Mouse (Mus musculus): Measurements from ENCODE around the gene Creg2. TPM values are rescaled to one million over a fixed set of nuclear protein-coding genes. Genes with fewer than 3 reads are reported as not detected.
"Not testable (repeated sequence)": the region's sequence is repeated elsewhere in the genome, so short reads cannot be mapped to it uniquely, and the experiment has no call there.

The Creg2 gene
- under 1 TPM in 1 of 3 experiments, not detected in 2; 0.09 TPM for polyA plus RNA-seq (2017; shearing (Covaris generic))

DNA sequence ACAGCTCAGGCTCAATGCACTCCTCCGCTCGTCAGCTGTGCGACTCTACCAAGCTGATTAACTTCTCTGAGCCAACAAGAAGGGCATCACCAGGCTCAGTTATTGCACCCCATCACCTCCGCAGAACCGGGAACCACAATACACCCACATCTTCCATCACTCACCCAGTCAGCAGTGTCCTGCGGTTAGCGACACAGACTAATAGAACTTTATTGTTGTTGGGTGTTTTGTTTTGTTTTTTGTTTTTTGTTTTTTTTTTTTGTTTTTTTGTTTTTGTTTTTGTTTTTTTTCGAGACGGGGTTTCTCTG lies at the start of gene Creg2:
Gene Creg2, minus strand, starts transcription at position 234 of the 308 bp plus-strand sequence.
- peak; percentile 71 for ATAC-seq

DNA sequence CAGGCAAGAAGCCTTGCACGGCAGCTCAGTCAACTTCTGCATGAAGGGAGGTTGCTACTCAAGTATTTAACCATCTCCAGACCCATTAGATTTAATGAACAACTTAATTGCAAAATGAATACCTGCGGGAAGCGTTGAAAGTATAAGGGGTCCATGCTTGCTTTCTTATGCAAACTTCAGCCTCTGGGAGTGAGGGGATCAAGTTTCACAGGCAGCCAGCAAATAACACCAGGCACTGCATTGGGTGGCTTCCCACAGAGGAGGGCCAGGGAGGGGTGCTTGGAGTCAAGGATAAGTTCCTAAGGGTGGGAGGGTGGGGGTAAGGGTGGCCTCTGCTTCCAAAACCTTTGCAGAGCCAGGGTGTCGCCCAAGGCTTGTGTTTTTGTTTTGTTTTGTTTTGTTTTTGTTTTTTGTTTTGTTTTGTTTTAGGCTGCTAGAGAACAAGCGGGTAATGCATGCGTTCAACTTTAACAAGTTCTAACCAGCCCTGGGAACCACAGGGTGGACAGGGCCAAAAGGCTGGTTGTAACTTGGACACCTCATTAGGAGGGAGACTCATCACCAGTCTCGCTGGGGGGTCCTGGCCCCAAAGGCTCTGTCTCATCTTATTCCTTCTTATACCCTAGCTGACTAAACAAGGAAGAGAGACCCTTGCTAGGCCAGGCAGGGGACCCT lies 49.5 kb upstream of the Creg2 start:
- ATAC-seq, result no peak

DNA sequence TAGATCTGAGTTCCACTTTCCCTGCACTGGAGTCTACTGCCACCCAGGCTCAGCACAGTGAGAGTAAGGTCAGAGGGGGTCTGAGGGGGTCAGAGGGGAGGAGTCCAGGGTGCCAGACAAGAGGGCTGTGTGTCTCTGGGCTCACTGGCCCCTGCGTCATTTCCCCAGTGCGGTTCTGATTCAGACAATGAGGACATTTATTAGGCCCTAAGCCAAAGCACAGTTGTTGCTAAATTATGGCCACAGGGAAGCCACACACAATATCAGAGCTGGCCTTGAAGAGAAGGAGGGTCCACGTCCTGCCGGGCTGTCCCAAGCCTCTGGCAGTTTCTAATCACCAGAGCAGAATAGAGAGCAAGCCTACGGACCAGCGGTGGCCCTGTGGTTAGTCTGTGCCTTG lies 47.2 kb upstream of the Creg2 start:
- ATAC-seq, result no peak

DNA sequence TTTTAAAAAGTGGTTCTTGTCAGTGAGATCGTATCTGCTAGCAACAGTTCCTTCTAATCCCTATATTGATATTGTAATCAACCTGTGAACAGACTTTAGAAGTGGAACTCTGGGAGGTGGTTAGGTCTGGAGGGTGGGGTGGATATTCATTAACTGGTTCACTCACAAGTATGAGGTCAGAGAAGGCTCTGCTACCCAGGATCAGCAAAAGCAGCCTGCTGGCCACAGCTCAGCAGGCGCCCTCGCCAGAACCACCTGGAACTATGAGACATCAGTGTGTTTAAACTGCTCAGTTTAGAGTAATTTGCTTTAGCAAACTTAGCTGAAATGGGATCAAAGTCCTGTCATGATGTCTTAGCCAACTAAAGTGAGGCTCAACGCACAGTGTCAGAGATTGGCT lies 43.9 kb upstream of the Creg2 start:
- ATAC-seq, result no peak

DNA sequence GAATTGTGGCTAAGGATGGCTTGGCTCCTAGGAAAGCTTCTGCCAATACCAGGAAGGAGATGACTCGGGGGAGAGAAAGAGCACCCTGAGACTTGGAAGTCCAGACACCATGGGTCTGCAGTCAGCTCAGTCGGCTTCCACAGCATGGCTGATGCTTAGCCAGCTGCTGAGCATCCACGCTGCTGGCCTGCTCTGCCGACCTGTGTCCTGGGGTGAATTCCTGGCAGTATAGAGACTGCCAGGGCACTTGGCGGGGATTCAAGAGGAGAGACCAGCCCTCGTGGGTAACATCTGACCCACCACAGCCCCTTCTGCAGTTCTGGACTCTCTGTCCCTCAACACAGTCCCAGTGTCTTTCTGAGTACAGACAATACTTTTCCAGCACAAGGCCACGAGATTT lies 43.5 kb upstream of the Creg2 start:
- no peak for ATAC-seq

DNA sequence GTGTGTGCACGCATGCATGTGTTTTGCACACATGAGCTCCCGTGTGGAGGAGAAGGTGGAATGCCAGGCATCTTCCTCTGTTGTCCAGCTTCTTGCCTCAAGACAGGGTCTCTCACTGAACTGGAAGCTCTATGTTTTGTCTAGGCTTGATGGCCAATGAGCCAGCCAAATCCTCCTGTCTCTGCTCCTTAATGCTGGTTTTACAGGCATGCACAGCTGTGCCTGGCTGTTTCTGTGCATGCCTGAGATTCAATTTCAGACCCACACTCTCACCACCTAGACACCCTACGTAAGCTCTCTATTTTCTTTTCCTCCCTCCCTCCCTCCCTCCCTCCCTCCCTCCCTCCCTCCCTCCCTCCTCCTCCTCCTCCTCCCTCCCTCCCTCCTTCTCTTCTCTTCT lies 40.7 kb upstream of the Creg2 start:
- no peak for ATAC-seq

DNA sequence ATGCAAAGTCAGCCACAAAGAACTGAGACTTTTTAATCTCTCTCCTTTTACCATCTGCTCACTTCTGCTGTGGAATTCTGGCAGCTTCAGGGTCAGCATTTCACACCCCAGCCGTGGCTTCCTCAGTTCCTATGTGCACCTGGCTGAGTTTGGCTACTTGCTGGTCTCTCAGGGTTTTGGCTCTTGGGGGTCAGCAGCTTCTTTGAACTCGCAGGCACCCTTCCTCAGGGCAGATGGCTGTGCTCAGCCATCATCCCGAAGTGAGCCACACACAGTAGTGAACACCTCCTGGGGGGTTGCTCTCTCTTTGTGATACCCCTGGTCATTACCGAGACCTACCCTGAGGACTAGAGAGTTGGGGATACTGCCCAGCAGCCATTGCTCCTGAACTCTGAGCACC lies 39.8 kb upstream of the Creg2 start:
- no peak for ATAC-seq

DNA sequence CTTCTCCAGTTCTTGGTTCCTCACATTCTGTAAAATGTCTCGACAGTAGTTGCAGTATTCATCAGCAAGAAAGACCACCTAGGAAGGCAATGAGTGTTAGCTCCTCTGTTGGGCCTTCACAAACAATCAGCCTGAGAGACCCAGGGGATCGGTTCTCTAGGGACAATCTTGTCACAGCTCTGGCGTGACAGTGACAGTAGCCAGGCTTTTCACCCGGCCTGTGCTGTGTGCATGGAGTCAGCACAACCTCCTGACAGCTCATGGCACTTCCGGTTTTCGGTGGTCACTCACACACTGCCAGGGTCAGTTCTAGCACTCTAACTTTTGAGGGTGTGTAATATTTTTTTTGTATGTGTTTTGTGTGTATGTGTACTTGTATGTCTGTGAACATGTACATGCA lies 37.3 kb upstream of the Creg2 start:
- ATAC-seq, result no peak

DNA sequence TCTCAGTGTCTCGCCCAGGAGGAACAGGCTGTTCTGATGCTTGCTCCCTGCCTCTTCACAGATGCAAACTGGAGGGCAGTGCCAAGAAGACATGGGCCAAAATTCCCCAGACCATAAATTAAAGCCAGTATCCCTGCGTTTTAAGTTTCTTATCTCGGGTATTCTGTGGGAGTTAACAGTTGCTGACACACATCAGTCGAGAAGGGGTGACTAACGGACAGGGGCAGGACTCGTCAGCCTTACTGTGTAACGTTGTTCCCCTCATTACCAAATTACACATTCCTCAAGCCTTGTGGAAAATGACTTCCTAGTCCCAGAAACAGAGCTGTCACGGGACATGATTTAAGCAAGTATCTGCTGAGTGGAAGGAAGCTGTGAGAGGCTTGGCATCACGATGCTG lies 36.0 kb upstream of the Creg2 start:
- ATAC-seq, result no peak

DNA sequence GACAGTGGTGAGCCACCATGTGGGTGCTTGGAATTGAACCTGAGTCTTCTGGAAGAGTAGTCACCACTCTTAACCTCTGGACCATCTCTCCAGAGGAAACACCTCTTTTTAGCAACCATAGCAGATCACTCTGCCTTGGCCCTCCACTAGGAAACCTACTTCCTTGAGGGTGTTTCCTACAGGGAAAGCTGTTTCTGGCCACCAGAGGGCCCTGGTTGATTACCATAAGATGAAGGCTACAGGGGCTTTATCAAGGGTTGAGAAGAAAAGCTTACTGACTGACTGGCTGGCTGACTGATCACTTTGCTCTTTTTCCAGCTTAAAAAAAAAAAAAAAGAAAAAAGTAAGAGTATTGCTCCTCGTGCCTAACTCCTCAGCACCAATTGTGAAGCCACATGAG lies 34.6 kb upstream of the Creg2 start:
- ATAC-seq, result peak; percentile 76

DNA sequence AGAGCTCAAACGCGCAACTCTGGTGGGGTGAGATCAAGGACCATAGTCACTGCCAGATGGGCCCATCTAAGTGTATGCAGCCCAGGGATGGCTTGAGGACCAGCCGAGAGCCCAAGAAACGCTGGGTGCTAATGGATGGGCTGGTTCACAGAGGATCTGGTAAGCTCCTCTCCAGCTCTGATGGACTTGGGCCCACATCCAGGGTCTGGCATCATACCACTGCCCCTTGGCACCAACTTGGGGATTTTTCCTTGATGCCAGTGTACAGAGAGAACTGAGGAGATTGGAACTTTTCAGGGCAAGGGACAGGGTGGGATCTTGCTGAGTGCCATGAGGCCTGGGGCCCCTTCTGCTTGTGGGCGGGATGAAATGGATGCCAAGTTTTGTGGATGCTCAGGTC lies 30.4 kb upstream of the Creg2 start:
- no peak for ATAC-seq

DNA sequence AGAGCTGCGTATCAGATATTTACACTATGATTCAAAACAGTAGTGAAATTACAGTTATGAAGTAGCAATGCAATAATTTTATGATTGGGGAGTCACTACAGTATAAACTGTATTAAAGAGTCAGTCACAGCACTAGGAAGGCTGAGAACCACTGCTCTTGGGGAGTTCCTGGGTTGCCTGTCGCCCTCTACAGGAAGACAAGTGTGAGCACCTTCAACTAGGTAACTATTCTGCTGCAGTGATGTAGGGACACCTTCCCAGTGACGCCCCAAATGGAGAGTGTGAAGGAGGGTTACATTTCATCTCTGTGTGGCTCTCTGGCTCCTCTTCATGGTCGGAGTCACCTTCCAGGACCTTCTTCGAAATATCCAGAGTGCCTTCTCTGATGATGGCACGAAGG lies 29.3 kb upstream of the Creg2 start:
- ATAC-seq, result no peak

DNA sequence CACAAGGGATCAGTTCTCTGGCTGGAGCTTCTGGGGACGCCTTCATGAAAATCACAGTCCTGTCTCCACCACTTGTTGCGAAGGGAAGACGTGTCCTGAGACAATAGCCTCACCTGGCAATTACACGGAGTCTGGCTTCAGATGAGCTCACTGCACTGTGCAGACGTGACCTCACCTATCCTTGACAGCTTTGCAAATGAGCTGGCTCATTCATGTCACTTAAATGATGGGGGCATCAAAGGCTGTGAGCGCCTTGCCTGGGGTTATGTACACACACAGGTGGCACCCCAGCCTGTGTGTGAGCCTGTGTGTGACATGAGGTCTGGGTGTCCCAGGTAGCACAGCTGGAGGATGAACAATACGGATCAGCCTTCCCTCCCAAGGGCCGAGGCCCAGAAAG lies 27.6 kb upstream of the Creg2 start:
- no peak for ATAC-seq

DNA sequence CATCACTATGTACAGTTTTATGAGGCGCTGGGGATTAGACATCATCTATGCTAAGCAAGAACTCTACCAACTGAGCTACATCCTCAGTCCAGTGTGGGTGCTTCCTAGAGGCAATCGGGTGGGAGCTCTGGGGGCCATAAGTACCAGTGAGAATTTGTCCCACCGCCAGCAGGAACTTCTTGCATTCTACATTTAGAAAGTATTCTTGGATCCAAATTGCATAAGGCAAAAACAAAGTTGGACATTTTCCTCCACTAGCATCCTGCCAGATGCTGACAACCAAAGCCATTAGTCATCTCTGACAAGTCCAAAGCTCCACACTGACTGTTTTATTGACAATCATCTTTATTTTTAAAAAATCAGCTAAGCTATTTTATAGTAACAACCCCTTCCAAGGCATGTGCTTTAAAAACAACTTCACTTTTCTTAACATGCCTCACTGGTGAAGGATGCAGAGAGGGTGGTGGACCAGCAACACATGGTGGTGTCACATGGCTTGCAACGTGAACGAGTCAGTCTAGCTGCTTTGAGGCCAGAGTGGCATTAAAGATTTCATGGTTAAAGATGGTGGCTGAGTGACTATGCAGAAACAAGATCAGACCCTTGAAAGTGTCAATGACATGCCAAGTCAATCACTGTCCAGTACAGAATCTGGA lies 25.1 kb upstream of the Creg2 start:
- no peak for ATAC-seq

DNA sequence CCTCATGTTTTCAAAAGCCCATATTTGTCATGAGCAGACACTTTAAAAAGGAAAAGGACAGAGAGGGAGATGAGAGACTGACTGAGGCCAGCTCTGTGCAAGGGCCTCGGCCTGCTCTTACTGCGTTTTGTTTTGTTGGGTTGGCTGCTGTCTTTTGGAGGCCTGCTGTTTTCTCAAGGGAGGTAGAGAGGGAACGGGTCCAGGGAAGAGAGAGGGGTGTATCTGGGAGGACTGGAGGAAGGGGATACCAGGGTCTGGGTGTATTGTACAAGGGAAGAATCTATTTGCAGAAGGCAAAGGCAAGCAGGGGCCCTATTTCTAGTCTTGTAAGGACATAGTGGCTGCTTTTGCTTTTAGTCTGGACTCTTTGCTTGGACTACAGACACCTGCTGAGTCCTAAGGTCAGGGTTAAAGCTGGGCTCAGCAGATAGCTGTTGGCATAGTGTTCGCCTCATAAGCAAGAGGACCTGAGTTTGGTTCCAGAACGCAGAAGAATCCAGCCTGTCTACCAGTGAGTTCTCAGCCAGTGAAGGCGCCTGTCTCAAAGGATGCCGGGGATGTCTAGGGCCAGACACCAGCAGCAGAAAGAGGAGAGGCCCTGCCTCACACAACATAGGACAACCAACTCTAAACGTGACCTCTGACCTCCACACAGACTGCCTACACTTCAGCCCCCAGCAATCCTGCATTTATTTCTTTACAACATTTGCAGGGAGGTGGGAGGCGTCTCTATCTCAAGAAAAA lies 21.3 kb upstream of the Creg2 start:
- no peak for ATAC-seq

DNA sequence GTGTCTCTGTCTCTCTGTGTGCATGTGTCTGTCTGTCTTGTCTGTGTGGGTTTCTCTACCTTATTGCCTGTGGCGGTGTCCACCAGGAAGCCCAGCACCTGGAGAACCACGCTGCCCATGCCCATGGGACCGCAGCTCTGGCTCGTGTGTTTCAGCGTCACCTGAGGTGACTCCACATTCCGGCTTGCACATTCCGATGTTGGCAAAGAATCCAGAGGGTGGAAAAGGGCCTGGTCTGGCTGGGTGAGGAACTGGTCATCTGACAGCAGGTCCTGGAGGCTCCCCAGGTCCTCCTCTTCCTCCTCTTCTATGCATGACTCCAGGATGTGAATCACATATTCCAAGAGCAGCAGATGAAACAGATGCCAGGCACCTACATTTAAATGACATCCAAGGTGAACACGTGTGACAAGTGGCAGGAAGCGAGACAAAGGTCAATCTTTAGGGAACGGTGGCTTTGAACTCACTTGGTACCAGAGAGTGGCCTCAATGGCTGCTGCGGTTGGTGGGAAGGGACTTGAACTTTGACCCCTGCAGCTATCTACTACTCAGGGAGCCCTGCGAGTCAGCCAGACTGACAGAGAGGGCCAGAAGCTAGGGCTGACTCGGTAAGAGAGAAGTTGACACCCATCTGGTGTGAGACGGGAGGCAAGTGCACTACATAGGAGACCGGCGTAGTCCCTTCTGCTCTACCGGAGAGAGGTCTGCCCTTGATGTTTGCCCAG lies 19.1 kb upstream of the Creg2 start:
- no peak for ATAC-seq

DNA sequence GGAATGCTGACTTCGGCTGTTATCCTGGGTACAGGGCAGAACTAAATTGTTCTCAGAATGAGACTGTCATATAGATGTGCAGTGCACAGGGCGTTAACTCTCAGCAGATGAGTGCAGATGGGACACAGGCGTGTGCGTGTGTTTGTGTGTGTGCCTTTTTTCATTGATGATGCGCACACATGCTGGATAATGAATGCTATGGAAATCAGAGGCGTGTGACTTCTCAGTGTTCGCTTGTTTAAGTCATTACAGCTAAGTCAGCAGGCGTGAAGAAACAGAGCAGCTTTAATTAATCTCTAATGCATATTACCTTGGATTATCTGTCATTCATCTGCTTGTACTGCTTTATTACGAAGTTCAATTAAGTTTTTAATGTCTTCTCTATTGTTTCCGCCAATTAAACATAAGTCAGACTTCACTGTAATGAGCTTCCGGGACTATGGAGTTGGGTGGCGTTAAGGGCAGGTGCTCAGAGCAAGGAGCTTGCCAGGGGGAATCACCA lies 15.5 kb upstream of the Creg2 start:
- no peak for ATAC-seq

DNA sequence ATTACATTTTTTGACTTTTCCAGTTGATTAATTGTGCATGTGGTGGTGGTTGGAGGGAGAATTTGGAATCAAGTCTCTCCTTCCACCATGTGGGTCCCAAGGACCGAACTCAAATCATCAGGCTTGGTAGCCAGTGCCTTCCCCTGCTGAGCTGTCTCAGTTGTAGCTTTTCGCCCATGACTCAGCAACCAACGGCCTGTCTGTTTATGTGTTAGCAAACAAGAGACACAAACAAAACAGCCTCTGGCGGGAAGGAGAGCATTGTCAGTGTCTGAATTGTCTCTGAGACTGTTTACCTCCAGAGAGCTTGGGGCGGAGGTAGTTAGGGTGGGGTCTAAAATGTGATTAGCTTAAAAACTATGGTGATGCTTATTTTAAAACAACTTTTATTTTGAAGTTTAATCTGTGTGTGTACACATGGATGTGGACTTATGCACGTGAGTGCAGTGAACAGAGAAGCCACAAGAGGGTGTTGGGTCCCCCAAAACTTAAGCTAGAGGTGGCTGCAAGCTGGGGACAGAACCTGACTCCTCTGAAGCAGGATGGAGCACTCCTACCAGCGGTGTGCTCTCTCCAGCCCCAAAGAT lies 12.9 kb upstream of the Creg2 start:
- ATAC-seq, result no peak

DNA sequence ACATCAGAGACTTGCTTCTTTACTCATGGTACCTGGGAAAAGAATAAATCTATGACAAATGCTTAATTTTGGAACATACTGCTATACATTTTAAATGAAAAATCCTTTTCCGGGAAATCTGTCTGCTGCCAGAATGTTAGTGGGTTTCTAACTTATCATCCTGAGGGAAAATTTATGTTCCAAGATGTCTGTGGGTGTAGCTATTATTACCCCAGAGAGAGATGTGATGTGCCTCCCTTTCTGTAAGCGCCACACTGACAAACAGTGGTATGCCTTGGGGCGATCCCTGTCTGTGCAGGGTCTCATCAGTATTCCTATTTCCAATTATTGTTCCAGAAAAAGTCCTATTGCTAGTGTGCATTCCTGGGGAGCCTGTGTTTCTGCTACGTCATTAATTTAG lies 11.8 kb upstream of the Creg2 start:
- ATAC-seq, result no peak

DNA sequence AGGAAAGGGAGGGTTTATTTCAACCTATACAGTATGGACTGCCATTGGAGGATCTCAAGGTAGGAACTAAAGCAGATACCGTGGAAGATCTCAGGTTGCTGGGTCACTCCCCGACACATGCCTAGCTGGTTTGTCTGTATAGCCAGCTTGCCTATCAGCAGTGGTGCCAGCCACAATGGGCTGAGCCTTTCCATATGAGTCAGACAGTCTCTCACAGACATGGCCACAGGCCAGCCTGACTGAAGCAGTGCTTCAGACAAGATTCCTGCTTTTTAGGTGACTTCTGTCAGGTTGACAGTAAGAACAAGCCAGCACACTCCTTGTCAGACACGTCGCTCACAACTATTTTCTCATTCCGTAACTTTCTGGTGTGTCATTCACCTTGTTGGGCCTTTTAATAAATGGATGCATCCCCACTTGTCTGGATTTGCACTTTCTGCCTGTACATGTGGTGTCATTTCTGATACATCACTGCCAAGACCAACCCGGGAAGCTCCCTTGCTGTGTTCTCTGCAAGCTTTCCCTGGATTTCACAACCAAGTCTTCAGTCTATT lies 5.8 kb upstream of the Creg2 start:
- no peak for ATAC-seq

DNA sequence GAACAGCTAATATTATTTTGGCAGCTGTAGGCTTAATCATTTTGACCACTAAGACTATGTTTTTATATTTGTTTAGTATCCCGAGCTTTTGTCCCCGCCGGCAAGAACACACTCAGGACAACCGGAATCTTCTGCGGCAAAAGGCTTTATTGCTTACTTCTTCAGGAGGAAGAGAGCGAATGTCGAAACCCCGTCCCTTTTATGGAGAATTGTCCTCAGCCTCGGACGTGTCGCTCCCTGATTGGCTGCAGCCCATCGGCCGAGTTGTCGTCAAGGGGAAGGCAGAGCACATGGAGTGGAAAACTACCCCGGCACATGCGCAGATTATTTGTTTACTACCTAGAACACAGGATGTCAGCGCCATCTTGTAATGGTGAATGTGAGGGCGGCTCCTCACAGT lies 3.6 kb upstream of the Creg2 start:
- not testable (repeated sequence) for ATAC-seq

DNA sequence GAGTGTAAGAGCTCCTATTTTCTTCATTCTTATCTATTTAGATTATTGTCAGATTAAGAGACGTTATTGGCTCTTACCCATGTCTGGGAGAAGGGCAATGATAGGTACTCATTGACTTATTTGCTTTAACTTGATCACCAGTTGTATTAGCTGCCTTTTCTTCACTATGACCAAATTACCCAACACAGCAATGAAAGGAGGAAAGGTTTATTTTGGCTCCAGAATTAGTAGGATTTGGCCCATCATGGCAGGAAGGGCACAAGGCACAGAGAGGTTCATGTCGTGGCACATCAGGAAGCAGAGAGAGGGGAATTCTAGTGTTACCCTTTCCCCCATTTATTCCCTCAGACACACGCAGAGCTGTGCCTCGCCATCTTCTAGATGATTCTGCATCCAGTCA lies 1.8 kb upstream of the Creg2 start:
- ATAC-seq, result no peak
